Mouse (Mus musculus) ES-E14 (cell line): Measurements from ENCODE around the gene Mest. TPM values are rescaled to one million over a fixed set of nuclear protein-coding genes. Genes with fewer than 3 reads are reported as not detected.

ENCODE experiments used
- DNase-seq: peaks from one replicate; pipeline ENCODE4 v3.0.0-alpha.2; 2013; ENCODE audit warnings: low read depth, low spot score
- H3K27ac ChIP-seq: 2 replicates; pipeline ENCODE4 v1.5.1; 2012; ENCODE audit warnings: low read depth, mild to moderate bottlenecking, low read length, moderate library complexity, mixed read lengths; ENCODE audit not compliant: poor library complexity, insufficient read depth, severe bottlenecking
- H3K36me3 ChIP-seq: 2 replicates; pipeline ENCODE4 v1.6.1; 2012; ENCODE audit warnings: mild to moderate bottlenecking, low read length, moderate library complexity, mixed read lengths; ENCODE audit not compliant: control insufficient read depth, poor library complexity, insufficient read depth, severe bottlenecking
- H3K4me1 ChIP-seq, 2 experiments: fragments of 150-350 bp in 1 of 2; sonication (generic) in 1 of 2; 2 replicates each; pipeline ENCODE4 v1.6.1; 2012; ENCODE audit warnings: low read length in 2 of 2, mild to moderate bottlenecking in 1 of 2, mixed read lengths in 1 of 2; ENCODE audit not compliant: control insufficient read depth in 2 of 2, insufficient read depth in 2 of 2, poor library complexity in 1 of 2
- H3K4me3 ChIP-seq, 2 experiments: fragments of 150-350 bp in 1 of 2; sonication (generic) in 1 of 2; 2 replicates each; pipeline ENCODE4 v1.5.1; 2012; ENCODE audit warnings: low read length in 2 of 2, low read depth in 1 of 2, mild to moderate bottlenecking in 1 of 2, mixed read lengths in 1 of 2; ENCODE audit not compliant: insufficient read depth in 1 of 2, poor library complexity in 1 of 2, severe bottlenecking in 1 of 2
- H3K9ac ChIP-seq: 2 replicates; pipeline ENCODE4 v1.6.1; 2012; ENCODE audit warnings: low read depth, mild to moderate bottlenecking, low read length, mixed read lengths; ENCODE audit not compliant: poor library complexity, insufficient read depth, severe bottlenecking
- H3K9me3 ChIP-seq: fragments of 150-350 bp; sonication (generic); 2 replicates; pipeline ENCODE4 v1.6.1; 2012; ENCODE audit warnings: low read depth, mild to moderate bottlenecking, low read length; ENCODE audit not compliant: control insufficient read depth, insufficient read depth
- CHD2 ChIP-seq: IDR thresholded peaks from 2 replicates; pipeline ENCODE4 v1.6.1; 2014; ENCODE audit warnings: mild to moderate bottlenecking, low read depth, low read length, inconsistent platforms
- HCFC1 ChIP-seq: IDR thresholded peaks from 2 replicates; pipeline ENCODE4 v1.6.1; 2012; ENCODE audit warnings: low read length, inconsistent platforms, borderline replicate concordance; ENCODE audit not compliant: insufficient read depth
- MAFK ChIP-seq: IDR thresholded peaks from 2 replicates; pipeline ENCODE4 v1.6.1; 2014; ENCODE audit warnings: mild to moderate bottlenecking, low read depth, low read length, inconsistent platforms; ENCODE audit not compliant: insufficient read depth
- ZC3H11A ChIP-seq: IDR thresholded peaks from 2 replicates; pipeline ENCODE4 v1.6.1; 2012; ENCODE audit warnings: low read depth, mild to moderate bottlenecking, inconsistent platforms, low read length, borderline replicate concordance
- ZNF384 ChIP-seq: IDR thresholded peaks from 2 replicates; pipeline ENCODE4 v1.6.1; 2012; ENCODE audit warnings: low read depth, low read length, inconsistent platforms
- in situ Hi-C, 2 experiments: fragments of 600-800 bp; cut with MboI; formaldehyde crosslinking; loops; one replicate each; pipeline ENCODE4 v1.15.1; 2025; ENCODE audit warnings: low sequenced_read_pairs in 2 of 2, inconsistent platforms in 1 of 2; ENCODE audit not compliant: unreplicated experiment in 2 of 2
- total RNA-seq: library from RNA; depleted of rRNA; stranded (reverse); fragments of 300-350 nt; gene quantifications from 2 replicates; pipeline ENCODE4 v1.2.3, GENCODE M21; 2012

The Mest gene
- total RNA-seq, 1 experiment = 223 TPM

GRCm38 (mm10) chr6:30710371-30711364 is 12.7 kb upstream of the Mest start:
- Histone ChIP-seq H3K4me1 (no peaks in the 10 kb centered on the region), H3K9me3 (no peaks in the 10 kb centered on the region), H3K36me3 (no peaks in the 10 kb centered on the region), H3K4me3 (no peak overlapping the region), H3K9ac (no peak overlapping the region), H3K27ac (no peak overlapping the region)
- in situ Hi-C loops = no loop called here
- TF ChIP-seq ZNF384 = no peak
- TF ChIP-seq MAFK = no peak
- no peak for TF ChIP-seq ZC3H11A
- no peak for TF ChIP-seq CHD2
- TF ChIP-seq HCFC1 = no peak
- DNase-seq = no peak

- no peak for TF ChIP-seq HCFC1
- no peak for TF ChIP-seq ZNF384
- no peak for TF ChIP-seq ZC3H11A
- no peak for TF ChIP-seq CHD2
- TF ChIP-seq MAFK = no peak
- Histone ChIP-seq H3K27ac (no peak overlapping the region), H3K36me3 (no peaks in the 10 kb centered on the region), H3K9ac (no peak overlapping the region), H3K9me3 (no peaks in the 10 kb centered on the region), H3K4me1 (no peaks in the 10 kb centered on the region), H3K4me3 (no peak overlapping the region)
- DNase-seq = no peak
- in situ Hi-C loops = no loop called here
Measured at GRCm38 (mm10) chr6:30711365-30711763, 12.0 kb upstream of the Mest start.

GRCm38 (mm10) chr6:30712484-30712883 is 10.9 kb upstream of the Mest start:
- Histone ChIP-seq H3K36me3 (no peaks in the 10 kb centered on the region), H3K4me3 (no peak overlapping the region), H3K9ac (no peak overlapping the region), H3K4me1 (no peaks in the 10 kb centered on the region), H3K9me3 (no peaks in the 10 kb centered on the region), H3K27ac (no peak overlapping the region)
- in situ Hi-C loops = no loop called here
- TF ChIP-seq MAFK (no peak), ZC3H11A (no peak), CHD2 (no peak), HCFC1 (no peak), ZNF384 (no peak)
- DNase-seq = no peak

GRCm38 (mm10) chr6:30713455-30713854 is 9.9 kb upstream of the Mest start:
- Histone ChIP-seq H3K9ac (no peak overlapping the region), H3K27ac (no peak overlapping the region), H3K9me3 (no peaks in the 10 kb centered on the region), H3K4me3 (no peak overlapping the region), H3K4me1 (no peaks in the 10 kb centered on the region), H3K36me3 (no peaks in the 10 kb centered on the region)
- TF ChIP-seq ZNF384 = no peak
- in situ Hi-C loops = no loop called here
- DNase-seq = no peak

- Histone ChIP-seq H3K9ac (no peak overlapping the region), H3K4me1 (no peaks in the 10 kb centered on the region), H3K9me3 (no peaks in the 10 kb centered on the region), H3K36me3 (no peaks in the 10 kb centered on the region), H3K4me3 (no peak overlapping the region), H3K27ac (no peak overlapping the region)
- no peak for DNase-seq
- in situ Hi-C loops = no loop called here
- TF ChIP-seq ZC3H11A (no peak), HCFC1 (no peak), CHD2 (no peak), MAFK (no peak), ZNF384 (no peak)
Measured at GRCm38 (mm10) chr6:30713896-30714295, 9.5 kb upstream of the Mest start.
